22 mouse cellular contexts compared by ENCODE assay signal in genomic region chr10:96467661-96468060, GRCm38 (mm10).
A peak's percentile ranks its signal among the peaks of the same experiment; 100 is the strongest.
DNase-seq lines count a peak whose midpoint lies in the region; ATAC-seq lines count a peak whose summit lies in the region.
"Had no signal": no experiment of that assay in that cellular context is flagged by ENCODE, and none has a peak within 500 bp of the region (broad histone marks: within the 10 kb centered on the region; RNA-seq: fewer than 3 reads in every experiment).

No protein-coding gene starts in this region.

- no peak for ATAC-seq in embryonic facial prominence, embryonic 13.5 days (ENCODE audit: insufficient number of reproducible peaks, insufficient read depth, low FRiP score, low TSS enrichment, low read depth)
- 0 out of 2 replicates have a peak, but pooled peaks have one; percentile 20 for ATAC-seq in erythroblast, adult 5-6 weeks (replicated peaks; ENCODE audit: low FRiP score, poor library complexity, severe bottlenecking)
- ATAC-seq: forebrain, embryonic 14.5 days; forebrain, postnatal 0 days; hindbrain, postnatal 0 days had no signal

- H3K27ac ChIP-seq in embryonic facial prominence, embryonic 13.5 days, result 0 out of 2 replicates have a peak overlapping the region, but pooled peaks have one; percentile 6
- H3K27ac ChIP-seq in embryonic facial prominence, embryonic 10.5 days (replicated peaks), result no peak overlapping the region
- H3K27ac ChIP-seq: heart, embryonic 15.5 days; hindbrain, embryonic 14.5 days; hindbrain, postnatal 0 days had no signal

- 57% methylated on average over 4 of the region's 4 CpGs for WGBS in embryonic facial prominence, embryonic 13.5 days
- WGBS in embryonic facial prominence, embryonic 10.5 days, result 90% methylated on average over 4 of the region's 4 CpGs

- H3K4me3 ChIP-seq in embryonic facial prominence, embryonic 13.5 days, result no peak overlapping the region
- H3K4me3 ChIP-seq in embryonic facial prominence, embryonic 10.5 days, result no peak overlapping the region
- H3K4me3 ChIP-seq: heart, embryonic 12.5 days; heart, embryonic 15.5 days had no signal

- no peaks in the 10 kb centered on the region for H3K36me3 ChIP-seq in embryonic facial prominence, embryonic 13.5 days
- no peaks in the 10 kb centered on the region for H3K36me3 ChIP-seq in embryonic facial prominence, embryonic 10.5 days (replicated peaks)
- H3K36me3 ChIP-seq: heart, embryonic 12.5 days; heart, embryonic 15.5 days had no signal

- H3K4me1 ChIP-seq in embryonic facial prominence, embryonic 13.5 days, result peaks cover 18% of the 10 kb centered on the region
- H3K4me1 ChIP-seq in embryonic facial prominence, embryonic 10.5 days, result 0 out of 2 replicates have a peak, but pooled peaks cover 8% of the 10 kb centered on the region
- H3K4me1 ChIP-seq: heart, embryonic 12.5 days; heart, embryonic 15.5 days had no signal

- no peak for DNase-seq in embryonic facial prominence, embryonic 10.5 days (ENCODE audit: low spot score)
- DNase-seq in layer of hippocampus, adult 9-11 months, result peak; percentile 18
- no peak for DNase-seq in layer of hippocampus, adult 11-12 months (ENCODE audit: low spot score)
- no peak for DNase-seq in right cerebral cortex, adult 18-20 months
- no peak for DNase-seq in kidney, postnatal 36 days
- DNase-seq: adrenal gland, adult 8-10 months; adrenal gland, postnatal 25 days; cerebellum, adult 18-20 months; cerebellum, adult 9-10 months; cerebellum, postnatal 14 days; forebrain, postnatal 0 days; gastrocnemius, postnatal 14 days; heart, adult 18-20 months; heart, postnatal 10 days; heart, postnatal 4 days had no signal

- H3K9me3 ChIP-seq in embryonic facial prominence, embryonic 13.5 days, result no peaks in the 10 kb centered on the region
- H3K9me3 ChIP-seq in embryonic facial prominence, embryonic 10.5 days, result no peaks in the 10 kb centered on the region
- H3K9me3 ChIP-seq: heart, embryonic 12.5 days; heart, embryonic 15.5 days had no signal

- H3K27me3 ChIP-seq in embryonic facial prominence, embryonic 13.5 days, result no peaks in the 10 kb centered on the region
- H3K27me3 ChIP-seq in embryonic facial prominence, embryonic 10.5 days (replicated peaks; ENCODE audit: low read depth, poor library complexity, severe bottlenecking), result no peaks in the 10 kb centered on the region
- H3K27me3 ChIP-seq: heart, embryonic 12.5 days; heart, embryonic 15.5 days had no signal

- no peak overlapping the region for H3K9ac ChIP-seq in embryonic facial prominence, embryonic 13.5 days
- H3K9ac ChIP-seq: forebrain, postnatal 0 days; heart, embryonic 12.5 days; heart, embryonic 15.5 days; hindbrain, embryonic 14.5 days had no signal

- no peak overlapping the region for H3K4me2 ChIP-seq in embryonic facial prominence, embryonic 13.5 days
- H3K4me2 ChIP-seq: heart, embryonic 12.5 days; heart, embryonic 15.5 days; hindbrain, embryonic 14.5 days had no signal
